Mouse (Mus musculus) kidney, adult 18-20 months (tissue): ENCODE results near the gene Itga9.

Experiments used
- DNase-seq: peaks from one replicate; pipeline ENCODE4 v3.0.0; 2021

Itga9 gene

GRCm38 (mm10) chr9:118928007-118928406 lies 321.5 kb downstream of the Itga9 start:
- no peak for DNase-seq

- DNase-seq: peak; percentile 67
Observed at GRCm38 (mm10) chr9:118928656-118929055, 322.2 kb downstream of the Itga9 start.

GRCm38 (mm10) chr9:118930611-118931010 lies 324.1 kb downstream of the Itga9 start:
- no peak for DNase-seq

GRCm38 (mm10) chr9:118933800-118934199 lies 327.3 kb downstream of the Itga9 start:
- no peak for DNase-seq

- DNase-seq: no peak
Observed at GRCm38 (mm10) chr9:118934319-118934718, 327.8 kb downstream of the Itga9 start.

GRCm38 (mm10) chr9:118935098-118935497 lies 328.6 kb downstream of the Itga9 start:
- DNase-seq: no peak

GRCm38 (mm10) chr9:118936071-118936470 lies 329.6 kb downstream of the Itga9 start:
- DNase-seq: peak; percentile 46

GRCm38 (mm10) chr9:118937515-118937914 lies 331.0 kb downstream of the Itga9 start:
- DNase-seq: peak; percentile 43

- DNase-seq: peak; percentile 69
Observed at GRCm38 (mm10) chr9:118939410-118939809, 332.9 kb downstream of the Itga9 start.

GRCm38 (mm10) chr9:118939831-118940230 lies 333.3 kb downstream of the Itga9 start:
- peak; percentile 35 for DNase-seq

- peak; percentile 35 for DNase-seq
Observed at GRCm38 (mm10) chr9:118940591-118941207, 334.2 kb downstream of the Itga9 start.

- no peak for DNase-seq
Observed at GRCm38 (mm10) chr9:118942030-118942429, 335.5 kb downstream of the Itga9 start.

GRCm38 (mm10) chr9:118943941-118944340 lies 337.5 kb downstream of the Itga9 start:
- no peak for DNase-seq

GRCm38 (mm10) chr9:118944388-118944787 lies 337.9 kb downstream of the Itga9 start:
- DNase-seq: no peak

- DNase-seq: no peak
Observed at GRCm38 (mm10) chr9:118948486-118948885, 342.0 kb downstream of the Itga9 start.

- no peak for DNase-seq
Observed at GRCm38 (mm10) chr9:118949124-118949523, 342.6 kb downstream of the Itga9 start.

GRCm38 (mm10) chr9:118949654-118950053 lies 343.2 kb downstream of the Itga9 start:
- no peak for DNase-seq

- no peak for DNase-seq
Observed at GRCm38 (mm10) chr9:118950061-118950460, 343.6 kb downstream of the Itga9 start.
